Mouse (Mus musculus) right cerebral cortex, postnatal 25 days (tissue): ENCODE measurements at regions not wholly inside any gene's neighbourhood (a gene's known extent, or its start where the extent isn't known, plus 50 kb on each side); places are given as distances from the start of the nearest gene placed in this dataset.
"Not testable (repeated sequence)": the region's sequence is repeated elsewhere in the genome, so short reads cannot be mapped to it uniquely, and the experiment has no call there.

Experiments used
- DNase-seq: peaks from one replicate; pipeline ENCODE4 v3.0.0; 2022

DNA sequence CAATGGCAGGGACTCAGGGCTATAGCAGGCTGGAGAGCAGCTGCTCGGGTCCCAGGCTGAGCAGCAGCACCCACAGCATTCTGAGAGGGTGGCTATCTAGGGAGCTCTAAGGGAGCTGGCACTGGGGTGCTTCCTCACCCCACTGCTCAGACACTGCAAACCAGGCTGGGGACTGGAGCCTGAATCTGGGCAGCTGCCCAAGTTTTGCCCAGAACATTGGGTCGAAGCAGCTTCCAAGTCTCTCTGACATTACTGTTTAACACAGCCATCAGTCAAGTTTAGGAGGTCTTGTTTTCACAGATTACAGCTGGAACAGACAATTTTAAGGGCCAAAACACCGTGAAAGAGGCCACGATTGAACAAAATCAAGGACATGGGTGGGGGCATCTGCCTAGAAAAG is 96.1 kb upstream of the Tcerg1l start:
- no peak for DNase-seq

DNA sequence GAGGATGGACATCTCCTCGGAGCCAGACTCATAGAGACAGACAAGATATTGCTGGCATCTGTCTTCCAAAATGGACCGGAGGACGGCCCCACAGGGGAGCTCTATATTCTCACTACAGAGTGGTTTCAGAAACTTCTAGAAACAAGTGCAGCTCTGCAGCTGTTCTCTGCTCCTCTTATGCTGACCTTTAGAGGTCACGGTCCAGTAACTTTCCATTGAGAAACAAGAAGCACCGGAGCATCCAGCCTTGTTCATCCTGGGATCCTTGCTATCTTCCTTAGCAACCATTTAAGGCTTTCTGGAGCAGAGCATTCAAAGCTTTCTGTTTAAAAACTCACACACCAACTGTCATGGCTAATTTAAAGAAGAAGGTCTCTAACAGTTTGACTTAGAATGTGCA is 94.7 kb upstream of the Tcerg1l start:
- DNase-seq = no peak

DNA sequence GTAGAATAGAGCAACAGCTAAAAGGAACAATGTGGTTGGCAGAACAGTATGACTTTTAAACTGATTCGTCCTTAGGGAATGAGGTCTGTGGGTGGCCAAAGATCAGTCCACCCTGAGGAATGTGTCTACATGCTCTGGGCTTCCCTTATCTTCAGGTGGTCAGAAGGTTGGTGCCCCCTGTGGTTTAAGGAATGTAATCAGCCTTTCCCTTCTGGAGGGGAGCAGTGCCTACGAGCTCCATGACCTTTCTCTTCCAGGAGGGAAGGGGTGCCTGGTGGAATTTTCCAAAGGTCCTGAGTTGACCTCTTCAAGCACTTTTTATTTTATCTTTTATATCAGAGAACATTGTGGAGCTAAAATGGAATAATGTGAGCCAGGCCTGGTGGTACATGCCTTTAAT is 91.9 kb upstream of the Tcerg1l start:
- no peak for DNase-seq

- DNase-seq = no peak
Observed at GRCm38 (mm10) chr7:138488201-138488720, 90.7 kb upstream of the Tcerg1l start.

GRCm38 (mm10) chr7:138472891-138473455 is 75.4 kb upstream of the Tcerg1l start:
- DNase-seq = no peak

DNA sequence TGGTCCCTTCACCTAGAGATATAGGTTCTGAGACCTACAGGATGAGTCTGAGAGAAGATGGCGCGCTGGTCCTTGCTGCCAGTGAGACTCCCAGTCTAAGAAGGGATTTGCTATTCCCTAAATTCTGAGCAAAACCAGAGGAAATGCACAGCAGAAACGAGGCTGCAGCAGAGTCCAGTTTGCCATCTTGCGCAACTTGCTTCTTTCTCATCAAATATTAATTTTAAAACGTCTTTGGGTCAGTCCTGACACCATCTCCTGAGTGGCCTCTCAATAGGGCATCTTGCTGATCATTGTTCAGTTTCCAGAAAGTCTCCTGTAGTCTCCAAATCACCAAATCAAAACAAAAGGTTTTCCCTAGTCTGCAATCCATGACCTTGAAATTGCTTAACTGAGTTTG is 74.8 kb upstream of the Tcerg1l start:
- DNase-seq = no peak

GRCm38 (mm10) chr7:138469211-138469610 is 71.7 kb upstream of the Tcerg1l start:
- DNase-seq = no peak

- no peak for DNase-seq
Observed at GRCm38 (mm10) chr7:138468436-138468835, 70.9 kb upstream of the Tcerg1l start.

GRCm38 (mm10) chr7:138467981-138468380 is 70.5 kb upstream of the Tcerg1l start:
- no peak for DNase-seq

GRCm38 (mm10) chr7:138467386-138467785 is 69.9 kb upstream of the Tcerg1l start:
- no peak for DNase-seq

DNA sequence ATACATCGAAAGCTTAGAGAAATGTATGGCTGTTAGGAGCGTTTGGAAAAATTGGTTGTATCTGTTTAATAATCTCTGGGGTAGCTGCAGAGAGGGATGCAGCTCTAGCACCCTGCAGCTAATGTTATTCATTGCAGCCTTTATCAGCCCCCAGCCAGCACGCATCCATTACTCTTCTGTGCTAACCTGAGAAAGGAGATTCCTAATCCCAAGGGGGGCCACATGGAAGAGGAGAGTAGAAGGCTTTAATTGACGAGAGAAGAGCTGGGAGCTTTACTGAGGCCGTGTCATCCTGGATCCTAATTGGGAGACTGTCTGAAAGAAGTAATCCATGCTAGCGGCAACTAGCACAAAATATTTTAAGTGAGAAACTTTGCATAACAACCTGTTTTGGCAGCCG is 60.4 kb upstream of the Tcerg1l start:
- DNase-seq = no peak

GRCm38 (mm10) chr7:138455371-138455770 is 57.8 kb upstream of the Tcerg1l start:
- no peak for DNase-seq

- not testable (repeated sequence) for DNase-seq
Observed at GRCm38 (mm10) chr7:138454498-138455225, 57.1 kb upstream of the Tcerg1l start.

GRCm38 (mm10) chr7:138451321-138451720 is 53.8 kb upstream of the Tcerg1l start:
- peak; percentile 44 for DNase-seq

GRCm38 (mm10) chr7:138448519-138448918 is 51.0 kb upstream of the Tcerg1l start:
- no peak for DNase-seq
